In genomic region chr10:71119120-71119847, GRCm38 (mm10) we compare ENCODE assay signal across 12 mouse cellular contexts. TPM values are rescaled to one million over a fixed set of nuclear protein-coding genes. Genes with fewer than 3 reads are reported as not detected.
DNase-seq lines count a peak whose midpoint lies in the region; ATAC-seq lines count a peak whose summit lies in the region.
"Had no signal": no experiment of that assay in that cellular context is flagged by ENCODE, and none has a peak within 500 bp of the region (broad histone marks: within the 10 kb centered on the region; RNA-seq: fewer than 3 reads in every experiment).

No protein-coding gene starts in this region.

- no peak overlapping the region for H3K4me3 ChIP-seq in heart, embryonic 13.5 days
- no peak overlapping the region for H3K4me3 ChIP-seq in limb, embryonic 13.5 days
- H3K4me3 ChIP-seq in stomach, embryonic 15.5 days (replicated peaks), result no peak overlapping the region
- H3K4me3 ChIP-seq: forebrain, embryonic 10.5 days; neural tube, embryonic 13.5 days had no signal

- no peaks in the 10 kb centered on the region for H3K9me3 ChIP-seq in heart, embryonic 13.5 days
- H3K9me3 ChIP-seq in limb, embryonic 13.5 days, result no peaks in the 10 kb centered on the region
- no peaks in the 10 kb centered on the region for H3K9me3 ChIP-seq in stomach, embryonic 15.5 days
- H3K9me3 ChIP-seq: forebrain, embryonic 10.5 days; neural tube, embryonic 13.5 days had no signal

- 0 out of 2 replicates have a peak, but pooled peaks cover 4% of the 10 kb centered on the region for H3K36me3 ChIP-seq in heart, embryonic 13.5 days
- no peaks in the 10 kb centered on the region for H3K36me3 ChIP-seq in limb, embryonic 13.5 days
- H3K36me3 ChIP-seq in stomach, embryonic 15.5 days, result no peaks in the 10 kb centered on the region
- H3K36me3 ChIP-seq: forebrain, embryonic 10.5 days; neural tube, embryonic 13.5 days had no signal

- peak; percentile 16 to 32 for DNase-seq in lung, adult 18-20 months
- no peak for DNase-seq in lung, postnatal 14 days
- DNase-seq in cerebellum, adult 18-20 months, result no peak
- DNase-seq in thymus, postnatal 4 days, result no peak
- DNase-seq in urinary bladder, postnatal 25 days (ENCODE audit: low spot score), result no peak
- DNase-seq: cerebellum, adult 9-11 months had no signal

- WGBS in heart, embryonic 13.5 days, result 36% methylated on average over 15 of the region's 15 CpGs
- 24% methylated on average over 15 of the region's 15 CpGs for WGBS in limb, embryonic 13.5 days
- WGBS in stomach, embryonic 15.5 days, result 44% methylated on average over 15 of the region's 15 CpGs

- H3K4me1 ChIP-seq in heart, embryonic 13.5 days, result peaks cover 39% of the 10 kb centered on the region
- peaks cover 51% of the 10 kb centered on the region for H3K4me1 ChIP-seq in limb, embryonic 13.5 days
- H3K4me1 ChIP-seq in stomach, embryonic 15.5 days, result peaks cover 12% of the 10 kb centered on the region
- H3K4me1 ChIP-seq: forebrain, embryonic 10.5 days; neural tube, embryonic 13.5 days had no signal

- peak overlapping the region; percentile 67 for H3K27ac ChIP-seq in heart, embryonic 13.5 days (replicated peaks)
- H3K27ac ChIP-seq in limb, embryonic 13.5 days, result peak overlapping the region; percentile 85
- H3K27ac ChIP-seq in stomach, embryonic 15.5 days, result peak overlapping the region; percentile 40
- H3K27ac ChIP-seq: forebrain, embryonic 10.5 days; macrophage; neural tube, embryonic 13.5 days had no signal

- H3K4me2 ChIP-seq in heart, embryonic 13.5 days, result peak overlapping the region; percentile 21
- H3K4me2 ChIP-seq in limb, embryonic 13.5 days (replicated peaks), result peak overlapping the region; percentile 36
- H3K4me2 ChIP-seq in stomach, embryonic 15.5 days, result no peak overlapping the region
- H3K4me2 ChIP-seq: neural tube, embryonic 13.5 days had no signal

- no peak overlapping the region for H3K9ac ChIP-seq in heart, embryonic 13.5 days
- H3K9ac ChIP-seq in limb, embryonic 13.5 days, result no peak overlapping the region
- no peak overlapping the region for H3K9ac ChIP-seq in stomach, embryonic 15.5 days
- H3K9ac ChIP-seq: neural tube, embryonic 13.5 days had no signal

- H3K27me3 ChIP-seq in heart, embryonic 13.5 days (replicated peaks), result no peaks in the 10 kb centered on the region
- H3K27me3 ChIP-seq in limb, embryonic 13.5 days, result no peaks in the 10 kb centered on the region
- no peaks in the 10 kb centered on the region for H3K27me3 ChIP-seq in stomach, embryonic 15.5 days (replicated peaks)
- H3K27me3 ChIP-seq: neural tube, embryonic 13.5 days had no signal

- ATAC-seq in heart, embryonic 13.5 days (ENCODE audit: extremely low read depth, insufficient number of reproducible peaks, low FRiP score, low TSS enrichment), result no peak
- ATAC-seq in limb, embryonic 13.5 days (ENCODE audit: low FRiP score, low read depth), result peak; percentile 78
- ATAC-seq in stomach, embryonic 15.5 days (ENCODE audit: insufficient read depth, low FRiP score, low read depth), result peak; percentile 18; the same call in 1 of the 2 replicates

RNA-seq across cellular contexts. Expression of gene Bicc1, which starts 40.2 kb away (rescaled TPM):
- 17.3 and 19.2 TPM in 2 replicates for polyA plus RNA-seq in heart, embryonic 13.5 days (2015; fragmentation: Nextera tagmentation; extraction: Ambion mirVana)
- 31.8 and 33.3 TPM in 2 replicates for polyA plus RNA-seq in limb, embryonic 13.5 days (2015; fragmentation: Nextera tagmentation; extraction: Ambion mirVana)
- 23.1 and 26.9 TPM in 2 replicates for polyA plus RNA-seq in stomach, embryonic 15.5 days (2015; fragmentation: Nextera tagmentation; extraction: Ambion mirVana)
- polyA plus RNA-seq: macrophage had no signal

Comparison
In these comparisons a context has a peak if more than half of its experiments do, and no peak if none do; other contexts are left out.
1. DNase-seq: peak in lung, adult 18-20 months (2 of 2); none in lung, postnatal 14 days (single experiment), cerebellum, adult 18-20 months (0 of 2), thymus, postnatal 4 days (single experiment) and urinary bladder, postnatal 25 days (single experiment).
2. Peak in every context shown above with its lines, with median percentiles within 50 percentile points of each other: H3K27ac ChIP-seq.